Mouse (Mus musculus) left cerebral cortex, adult 11 months (tissue): ENCODE data around the gene Fam53b.

Source experiments
- DNase-seq: peaks from one replicate; pipeline ENCODE4 v3.0.0; 2022; ENCODE audit warnings: low spot score

The Fam53b gene

GRCm38 (mm10) chr7:132736099-132736862, 77.4 kb downstream of the Fam53b start:
- no peak for DNase-seq

- no peak for DNase-seq
Observed at GRCm38 (mm10) chr7:132735145-132735544, 78.5 kb downstream of the Fam53b start.

GRCm38 (mm10) chr7:132734222-132734621, 79.5 kb downstream of the Fam53b start:
- no peak for DNase-seq

- no peak for DNase-seq
Observed at GRCm38 (mm10) chr7:132733521-132733920, 80.2 kb downstream of the Fam53b start.

- DNase-seq, result no peak
Observed at GRCm38 (mm10) chr7:132732136-132732789, 81.4 kb downstream of the Fam53b start.

- DNase-seq, result no peak
Observed at GRCm38 (mm10) chr7:132731558-132731957, 82.1 kb downstream of the Fam53b start.

- no peak for DNase-seq
Observed at GRCm38 (mm10) chr7:132730510-132730909, 83.2 kb downstream of the Fam53b start.

- DNase-seq, result no peak
Observed at GRCm38 (mm10) chr7:132729093-132729831, 84.4 kb downstream of the Fam53b start.

- DNase-seq, result no peak
Observed at GRCm38 (mm10) chr7:132726106-132726861, 87.4 kb downstream of the Fam53b start.

- no peak for DNase-seq
Observed at GRCm38 (mm10) chr7:132724501-132725062, 89.1 kb downstream of the Fam53b start.

- DNase-seq, result peak; percentile 67
Observed at GRCm38 (mm10) chr7:132723906-132724305, 89.8 kb downstream of the Fam53b start.

GRCm38 (mm10) chr7:132722401-132723370, 91.0 kb downstream of the Fam53b start:
- no peak for DNase-seq

- no peak for DNase-seq
Observed at GRCm38 (mm10) chr7:132720562-132720961, 93.1 kb downstream of the Fam53b start.

- DNase-seq, result no peak
Observed at GRCm38 (mm10) chr7:132719570-132719969, 94.1 kb downstream of the Fam53b start.

GRCm38 (mm10) chr7:132715259-132715658, 98.4 kb downstream of the Fam53b start:
- no peak for DNase-seq

- DNase-seq, result peak; percentile 76
Observed at GRCm38 (mm10) chr7:132714236-132714923, 99.3 kb downstream of the Fam53b start.

GRCm38 (mm10) chr7:132713483-132714126, 100.1 kb downstream of the Fam53b start:
- DNase-seq, result no peak

- no peak for DNase-seq
Observed at GRCm38 (mm10) chr7:132712956-132713355, 100.7 kb downstream of the Fam53b start.

- DNase-seq, result no peak
Observed at GRCm38 (mm10) chr7:132712044-132712708, 101.5 kb downstream of the Fam53b start.
